Mouse (Mus musculus): ENCODE data around the gene Tcirg1. TPM values are rescaled to one million over a fixed set of nuclear protein-coding genes. Genes with fewer than 3 reads are reported as not detected.

Gene Tcirg1
- 2.5 TPM for polyA plus RNA-seq (2014; fragmentation: Illumina TruSeq; extraction: RNeasy Lipid Tissue Mini Kit (QIAGEN cat#74804))

GRCm38 (mm10) chr19:3906795-3907786 is at the start of gene Tcirg1:
Gene Tcirg1 (minus strand): TSS chr19:3907133.

GRCm38 (mm10) chr19:3935032-3935895 is 28.3 kb upstream of the Tcirg1 start, which contains the start of gene Unc93b1:
Gene Unc93b1 (plus strand): TSS chr19:3935186.

GRCm38 (mm10) chr19:3929211-3929941 is 22.4 kb upstream of the Tcirg1 start, which contains the start of gene Aldh3b1:
Gene Aldh3b1 (minus strand): TSS chr19:3929808.

GRCm38 (mm10) chr19:3912337-3913204 is 5.6 kb upstream of the Tcirg1 start, which contains the start of gene Ndufs8:
Gene Ndufs8 (minus strand): TSS chr19:3912774.

GRCm38 (mm10) chr19:3851502-3851962 is 55.4 kb downstream of the Tcirg1 start, which contains the start of gene Chka:
Gene Chka (plus strand): TSS chr19:3851773.

Other genes with a start within 250 kb of the Tcirg1 start
- 0.54 TPM for gene Lrp5, start 220.6 kb downstream of the Tcirg1 start, polyA plus RNA-seq (2014; fragmentation: Illumina TruSeq; extraction: RNeasy Lipid Tissue Mini Kit (QIAGEN cat#74804))
- 5.5 TPM for gene 1810055G02Rik, start 198.8 kb downstream of the Tcirg1 start, polyA plus RNA-seq (2014; fragmentation: Illumina TruSeq; extraction: RNeasy Lipid Tissue Mini Kit (QIAGEN cat#74804))
- 263 TPM for gene Kmt5b, start 139.7 kb downstream of the Tcirg1 start, polyA plus RNA-seq (2014; fragmentation: Illumina TruSeq; extraction: RNeasy Lipid Tissue Mini Kit (QIAGEN cat#74804))
- gene Chka, start 55.4 kb downstream of the Tcirg1 start, polyA plus RNA-seq (2014; fragmentation: Illumina TruSeq; extraction: RNeasy Lipid Tissue Mini Kit (QIAGEN cat#74804)): 102 TPM
- gene Ndufs8, start 5.6 kb upstream of the Tcirg1 start, polyA plus RNA-seq (2014; fragmentation: Illumina TruSeq; extraction: RNeasy Lipid Tissue Mini Kit (QIAGEN cat#74804)): 1.3 TPM
- gene Aldh3b1, start 22.7 kb upstream of the Tcirg1 start, polyA plus RNA-seq (2014; fragmentation: Illumina TruSeq; extraction: RNeasy Lipid Tissue Mini Kit (QIAGEN cat#74804)): 1.7 TPM
- 0.51 TPM for gene Unc93b1, start 28.1 kb upstream of the Tcirg1 start, polyA plus RNA-seq (2014; fragmentation: Illumina TruSeq; extraction: RNeasy Lipid Tissue Mini Kit (QIAGEN cat#74804))
- not detected for gene Aldh3b3, start 51.5 kb upstream of the Tcirg1 start, polyA plus RNA-seq (2014; fragmentation: Illumina TruSeq; extraction: RNeasy Lipid Tissue Mini Kit (QIAGEN cat#74804))
- not detected for gene Aldh3b2, start 65.2 kb upstream of the Tcirg1 start, polyA plus RNA-seq (2014; fragmentation: Illumina TruSeq; extraction: RNeasy Lipid Tissue Mini Kit (QIAGEN cat#74804))
- gene Acy3, start 79.4 kb upstream of the Tcirg1 start, polyA plus RNA-seq (2014; fragmentation: Illumina TruSeq; extraction: RNeasy Lipid Tissue Mini Kit (QIAGEN cat#74804)): 1.3 TPM
- not detected for gene Tbx10, start 85.6 kb upstream of the Tcirg1 start, polyA plus RNA-seq (2014; fragmentation: Illumina TruSeq; extraction: RNeasy Lipid Tissue Mini Kit (QIAGEN cat#74804))
- not detected for gene Nudt8, start 93.4 kb upstream of the Tcirg1 start, polyA plus RNA-seq (2014; fragmentation: Illumina TruSeq; extraction: RNeasy Lipid Tissue Mini Kit (QIAGEN cat#74804))
- not detected for gene Gm49405, start 93.5 kb upstream of the Tcirg1 start, polyA plus RNA-seq (2014; fragmentation: Illumina TruSeq; extraction: RNeasy Lipid Tissue Mini Kit (QIAGEN cat#74804))
- not detected for gene Doc2g, start 96.2 kb upstream of the Tcirg1 start, polyA plus RNA-seq (2014; fragmentation: Illumina TruSeq; extraction: RNeasy Lipid Tissue Mini Kit (QIAGEN cat#74804))
- gene Ndufv1, start 105.7 kb upstream of the Tcirg1 start, polyA plus RNA-seq (2014; fragmentation: Illumina TruSeq; extraction: RNeasy Lipid Tissue Mini Kit (QIAGEN cat#74804)): 2.2 TPM
- 13.3 TPM for gene Gstp1, start 130.9 kb upstream of the Tcirg1 start, polyA plus RNA-seq (2014; fragmentation: Illumina TruSeq; extraction: RNeasy Lipid Tissue Mini Kit (QIAGEN cat#74804))
- gene Gstp2, start 138.9 kb upstream of the Tcirg1 start, polyA plus RNA-seq (2014; fragmentation: Illumina TruSeq; extraction: RNeasy Lipid Tissue Mini Kit (QIAGEN cat#74804)): 5.3 TPM
- gene Gstp3, start 152.4 kb upstream of the Tcirg1 start, polyA plus RNA-seq (2014; fragmentation: Illumina TruSeq; extraction: RNeasy Lipid Tissue Mini Kit (QIAGEN cat#74804)): not detected
- not detected for gene Cabp2, start 174.4 kb upstream of the Tcirg1 start, polyA plus RNA-seq (2014; fragmentation: Illumina TruSeq; extraction: RNeasy Lipid Tissue Mini Kit (QIAGEN cat#74804))
- gene Cdk2ap2, start 190.0 kb upstream of the Tcirg1 start, polyA plus RNA-seq (2014; fragmentation: Illumina TruSeq; extraction: RNeasy Lipid Tissue Mini Kit (QIAGEN cat#74804)): not detected
- 0.37 TPM for gene Pitpnm1, start 192.9 kb upstream of the Tcirg1 start, polyA plus RNA-seq (2014; fragmentation: Illumina TruSeq; extraction: RNeasy Lipid Tissue Mini Kit (QIAGEN cat#74804))
- 1.00 TPM for gene Aip, start 218.7 kb upstream of the Tcirg1 start, polyA plus RNA-seq (2014; fragmentation: Illumina TruSeq; extraction: RNeasy Lipid Tissue Mini Kit (QIAGEN cat#74804))
- gene Gpr152, start 232.7 kb upstream of the Tcirg1 start, polyA plus RNA-seq (2014; fragmentation: Illumina TruSeq; extraction: RNeasy Lipid Tissue Mini Kit (QIAGEN cat#74804)): not detected
- gene Cabp4, start 236.9 kb upstream of the Tcirg1 start, polyA plus RNA-seq (2014; fragmentation: Illumina TruSeq; extraction: RNeasy Lipid Tissue Mini Kit (QIAGEN cat#74804)): not detected
- 12.7 TPM for gene Coro1b, start 241.5 kb upstream of the Tcirg1 start, polyA plus RNA-seq (2014; fragmentation: Illumina TruSeq; extraction: RNeasy Lipid Tissue Mini Kit (QIAGEN cat#74804))
- 1.6 TPM for gene Ptprcap, start 246.5 kb upstream of the Tcirg1 start, polyA plus RNA-seq (2014; fragmentation: Illumina TruSeq; extraction: RNeasy Lipid Tissue Mini Kit (QIAGEN cat#74804))